Mouse (Mus musculus) forebrain, postnatal 0 days (tissue): ENCODE data around the gene Rab17. TPM values are rescaled to one million over a fixed set of nuclear protein-coding genes. Genes with fewer than 3 reads are reported as not detected.

ENCODE experiments used
- ATAC-seq: fragments of 200-750 bp; cut with Nextera tagmentation; 2 replicates; pipeline ENCODE4 v1.8.0; 2017; ENCODE audit warnings: mild to moderate bottlenecking, moderate library complexity
- DNase-seq: peaks from one replicate; pipeline ENCODE4 v3.0.0-alpha.2; 2015
- H3K27ac ChIP-seq: fragments of 300-500 bp; sonication (generic); 2 replicates; pipeline ENCODE4 v1.5.1; 2014; ENCODE audit warnings: low read depth, mild to moderate bottlenecking, antibody characterized with exemption, low read length, moderate library complexity, mixed read lengths
- H3K27me3 ChIP-seq: fragments of 300-500 bp; sonication (generic); 2 replicates; pipeline ENCODE4 v1.6.1; 2014; ENCODE audit warnings: mild to moderate bottlenecking, low read length, mixed read lengths; ENCODE audit not compliant: insufficient read depth
- H3K36me3 ChIP-seq: fragments of 300-500 bp; sonication (generic); 2 replicates; pipeline ENCODE4 v1.6.1; 2014; ENCODE audit warnings: mild to moderate bottlenecking, moderate library complexity; ENCODE audit not compliant: insufficient read depth
- H3K4me1 ChIP-seq: fragments of 300-500 bp; sonication (generic); 2 replicates; pipeline ENCODE4 v1.6.1; 2014; ENCODE audit warnings: antibody characterized with exemption; ENCODE audit not compliant: insufficient read depth
- H3K4me2 ChIP-seq: fragments of 300-500 bp; sonication (generic); 2 replicates; pipeline ENCODE4 v1.6.1; 2014; ENCODE audit warnings: low read depth, mild to moderate bottlenecking, moderate library complexity
- H3K4me3 ChIP-seq: fragments of 300-500 bp; sonication (generic); 2 replicates; pipeline ENCODE4 v1.5.1; 2014; ENCODE audit warnings: low read depth, low read length, mixed read lengths
- H3K9ac ChIP-seq: fragments of 300-500 bp; sonication (generic); 2 replicates; pipeline ENCODE4 v1.6.1; 2014; ENCODE audit warnings: mild to moderate bottlenecking
- H3K9me3 ChIP-seq: fragments of 300-500 bp; sonication (generic); 2 replicates; pipeline ENCODE4 v1.6.1; 2016; ENCODE audit warnings: low read length
- CTCF ChIP-seq: sonication (generic); IDR thresholded peaks from 2 replicates; pipeline ENCODE4 v1.5.1; 2016; ENCODE audit warnings: antibody characterized with exemption, control low read depth, low read depth
- WGBS: fragments of 180-500 bp; shearing (Covaris S2); extraction: QIAGEN DNeasy Blood & Tissue Kit; methylation state at CpG from one replicate; pipeline ENCODE4 v1.1.7; 2014; 5-methylcytosine and 5-hydroxymethylcytosine counted together
- polyA plus RNA-seq: library from polyadenylated mRNA; unstranded; fragments of >200 nt; fragmentation: Nextera tagmentation; extraction: Ambion mirVana; gene quantifications from 2 replicates; pipeline ENCODE4 v1.2.1, GENCODE M21; 2015
- total RNA-seq: library from RNA; depleted of rRNA; stranded (reverse); fragments of >200 nt; gene quantifications from 2 replicates; pipeline ENCODE4 v1.2.3, GENCODE M21; 2014; rRNA removed

The Rab17 gene
- total RNA-seq (0.15 and 0.62 TPM in 2 replicates), polyA plus RNA-seq (0.30 TPM in 1 of 2 replicates, not detected in the other)

- no peak for TF ChIP-seq CTCF
- H3K27ac ChIP-seq, result no peak within 1 kb of the TSS
- no peaks in the 10 kb centered on the region for H3K9me3 ChIP-seq
- ATAC-seq (no peak), DNase-seq (no peak)
- no peak within 1 kb of the TSS for H3K9ac ChIP-seq
- 35% methylated on average over 9 of the region's 9 CpGs for WGBS
- no peak within 1 kb of the TSS for H3K4me2 ChIP-seq
- 0 out of 2 replicates have a peak, but pooled peaks cover 5% of the 10 kb centered on the region for H3K27me3 ChIP-seq
- H3K36me3 ChIP-seq, result no peaks in the 10 kb centered on the region
- no peaks in the 10 kb centered on the region for H3K4me1 ChIP-seq
- H3K4me3 ChIP-seq, result no peak within 1 kb of the TSS
Observed at GRCm38 (mm10) chr1:90969347-90969784, at the start of gene Rab17. Gene Rab17, minus strand, starts transcription at chr1:90969661.

DNA sequence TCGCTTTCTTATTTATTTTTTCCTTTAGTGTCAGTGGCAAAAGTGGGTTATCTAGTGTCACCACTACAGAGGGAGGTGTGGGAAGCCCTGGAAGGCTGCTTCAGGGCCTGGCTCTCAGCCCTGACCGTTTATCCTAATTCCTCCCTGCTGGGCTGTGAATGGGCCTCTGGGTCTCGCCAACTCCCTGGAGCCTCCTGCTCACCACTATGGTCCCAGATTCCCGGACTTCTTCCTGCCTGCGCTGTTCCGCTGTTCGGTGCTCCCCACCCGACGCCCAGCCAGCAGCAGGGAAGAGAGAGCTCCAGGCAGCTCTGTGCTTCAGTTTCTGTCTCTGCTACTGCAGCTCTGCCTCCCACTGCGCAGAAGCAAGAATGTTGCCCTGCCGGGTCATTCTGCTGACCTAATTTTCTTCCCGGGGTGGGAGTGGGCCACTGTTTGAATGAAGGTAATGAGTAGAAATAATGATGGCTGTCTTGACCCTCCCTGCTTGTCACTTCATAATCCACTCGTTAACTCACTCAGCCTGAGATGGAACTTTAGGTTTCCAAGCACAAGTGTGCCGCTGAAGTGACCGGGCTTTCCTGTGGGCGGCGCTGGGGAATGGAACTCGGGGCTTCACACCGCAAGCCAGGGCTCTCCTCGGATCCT lies 47.8 kb upstream of the Rab17 start:
- 7% methylated on average over 20 of the region's 20 CpGs for WGBS

DNA sequence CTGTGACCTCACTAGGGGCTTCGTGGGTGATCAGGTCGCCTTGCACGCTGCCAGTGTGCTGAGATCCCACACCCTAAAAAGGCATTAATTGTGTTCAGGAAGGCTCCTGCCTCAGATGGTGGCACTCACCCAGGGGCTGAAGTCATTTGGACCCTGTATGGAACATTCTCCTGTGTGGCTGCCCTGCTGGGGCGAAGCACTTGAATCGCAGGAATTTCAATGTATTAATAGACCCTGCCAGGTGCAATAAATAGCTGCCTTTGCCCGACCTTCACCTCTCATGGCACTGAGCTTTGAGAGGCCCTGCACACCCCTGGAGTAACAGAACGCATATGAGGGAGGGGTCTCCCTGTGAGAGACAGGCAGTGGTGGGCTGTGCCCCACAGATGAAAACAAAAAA lies 46.1 kb upstream of the Rab17 start:
- Histone ChIP-seq H3K36me3 (no peaks in the 10 kb centered on the region), H3K9ac (no peak overlapping the region), H3K4me3 (no peak overlapping the region), H3K9me3 (no peaks in the 10 kb centered on the region), H3K27me3 (no peaks in the 10 kb centered on the region), H3K27ac (no peak overlapping the region), H3K4me1 (no peaks in the 10 kb centered on the region), H3K4me2 (no peak overlapping the region)
- 58% methylated on average over 7 of the region's 7 CpGs for WGBS
- DNase-seq, result no peak
- no peak for TF ChIP-seq CTCF
- ATAC-seq, result no peak

More for the DNA sequence above, 47.8 kb upstream of the Rab17 start:
- H3K27ac ChIP-seq, result no peak overlapping the region; the same call in 1 of the 2 replicates
- H3K4me1 ChIP-seq, result no peaks in the 10 kb centered on the region
- peak; percentile 77 for ATAC-seq
- no peaks in the 10 kb centered on the region for H3K9me3 ChIP-seq
- no peak overlapping the region for H3K9ac ChIP-seq
- H3K4me3 ChIP-seq, result no peak overlapping the region
- H3K4me2 ChIP-seq, result peak overlapping the region; percentile 26
- 0 out of 2 replicates have a peak, but pooled peaks have one; percentile 11 for TF ChIP-seq CTCF
- H3K36me3 ChIP-seq, result no peaks in the 10 kb centered on the region
- peak; percentile 25 for DNase-seq
- H3K27me3 ChIP-seq, result no peaks in the 10 kb centered on the region

DNA sequence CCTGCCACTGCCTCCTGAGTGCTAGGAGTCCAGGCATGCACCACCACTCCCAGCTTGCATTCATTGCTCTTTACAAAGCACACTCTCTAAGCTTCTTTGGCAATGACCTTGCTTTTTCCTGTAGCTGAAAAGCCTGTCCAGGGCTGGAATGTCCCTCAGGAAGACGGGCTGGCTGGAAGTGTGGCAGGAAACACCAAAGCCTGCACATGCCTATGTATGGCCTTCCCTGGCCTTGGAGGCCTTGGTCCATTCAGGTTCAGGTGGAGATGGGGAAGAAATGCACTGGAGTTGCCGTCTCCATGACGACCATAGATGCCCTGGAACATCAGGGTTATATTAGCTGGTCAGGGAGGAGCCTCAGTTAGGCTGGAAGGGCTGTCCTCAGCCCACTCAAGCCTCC lies 44.3 kb upstream of the Rab17 start:
- no peak overlapping the region for H3K9ac ChIP-seq
- H3K9me3 ChIP-seq, result no peaks in the 10 kb centered on the region
- ATAC-seq (no peak), DNase-seq (no peak)
- no peak for TF ChIP-seq CTCF
- H3K27me3 ChIP-seq, result no peaks in the 10 kb centered on the region
- H3K36me3 ChIP-seq, result no peaks in the 10 kb centered on the region
- no peak overlapping the region for H3K27ac ChIP-seq
- WGBS, result 71% methylated on average over 3 of the region's 3 CpGs
- H3K4me3 ChIP-seq, result no peak overlapping the region
- H3K4me1 ChIP-seq, result no peaks in the 10 kb centered on the region
- no peak overlapping the region for H3K4me2 ChIP-seq

- H3K4me1 ChIP-seq, result no peaks in the 10 kb centered on the region
- WGBS, result 86% methylated on average over 3 of the region's 3 CpGs
Observed at GRCm38 (mm10) chr1:91011336-91011735, 41.9 kb upstream of the Rab17 start.

DNA sequence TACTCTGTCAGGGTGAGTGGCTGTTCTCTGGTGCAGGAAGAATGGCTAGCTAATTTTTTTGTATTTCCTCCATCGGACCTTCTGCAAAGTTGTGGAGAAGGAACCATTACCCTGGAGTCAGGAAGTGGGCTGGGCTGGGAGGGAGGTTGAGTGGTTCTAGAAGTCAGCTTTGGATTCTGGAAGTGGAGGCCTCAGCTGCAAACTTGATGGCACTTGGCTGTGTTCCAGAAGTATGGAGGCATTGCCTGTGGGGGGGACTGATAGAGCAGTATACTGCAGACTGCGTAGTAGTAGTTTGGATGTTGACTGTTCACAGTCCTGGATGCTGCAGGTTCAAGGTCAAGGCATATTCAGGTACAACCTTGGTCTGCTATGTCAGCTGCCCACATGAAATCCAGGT lies 41.3 kb upstream of the Rab17 start:
- H3K9ac ChIP-seq, result no peak overlapping the region
- DNase-seq (no peak), ATAC-seq (no peak)
- no peaks in the 10 kb centered on the region for H3K36me3 ChIP-seq
- no peak overlapping the region for H3K4me2 ChIP-seq
- no peak overlapping the region for H3K4me3 ChIP-seq
- H3K9me3 ChIP-seq, result no peaks in the 10 kb centered on the region
- 95% methylated on average over 2 of the region's 2 CpGs for WGBS
- no peak overlapping the region for H3K27ac ChIP-seq
- no peak for TF ChIP-seq CTCF
- no peaks in the 10 kb centered on the region for H3K27me3 ChIP-seq
- H3K4me1 ChIP-seq, result no peaks in the 10 kb centered on the region

More at GRCm38 (mm10) chr1:91011336-91011735, 41.9 kb upstream of the Rab17 start:
- no peak overlapping the region for H3K4me3 ChIP-seq
- no peaks in the 10 kb centered on the region for H3K27me3 ChIP-seq
- no peaks in the 10 kb centered on the region for H3K36me3 ChIP-seq
- no peaks in the 10 kb centered on the region for H3K9me3 ChIP-seq
- no peak overlapping the region for H3K4me2 ChIP-seq
- TF ChIP-seq CTCF, result no peak
- H3K9ac ChIP-seq, result no peak overlapping the region
- DNase-seq (no peak), ATAC-seq (no peak)
- H3K27ac ChIP-seq, result no peak overlapping the region

- WGBS, result 96% methylated on average over 7 of the region's 7 CpGs
- Histone ChIP-seq H3K27ac (no peak overlapping the region), H3K36me3 (no peaks in the 10 kb centered on the region), H3K9ac (no peak overlapping the region), H3K4me3 (no peak overlapping the region), H3K4me1 (no peaks in the 10 kb centered on the region), H3K4me2 (no peak overlapping the region), H3K9me3 (no peaks in the 10 kb centered on the region), H3K27me3 (no peaks in the 10 kb centered on the region)
- no peak for DNase-seq
- no peak for ATAC-seq
- no peak for TF ChIP-seq CTCF
Observed at GRCm38 (mm10) chr1:91010216-91010615, 40.8 kb upstream of the Rab17 start.
